In the genomic region with DNA sequence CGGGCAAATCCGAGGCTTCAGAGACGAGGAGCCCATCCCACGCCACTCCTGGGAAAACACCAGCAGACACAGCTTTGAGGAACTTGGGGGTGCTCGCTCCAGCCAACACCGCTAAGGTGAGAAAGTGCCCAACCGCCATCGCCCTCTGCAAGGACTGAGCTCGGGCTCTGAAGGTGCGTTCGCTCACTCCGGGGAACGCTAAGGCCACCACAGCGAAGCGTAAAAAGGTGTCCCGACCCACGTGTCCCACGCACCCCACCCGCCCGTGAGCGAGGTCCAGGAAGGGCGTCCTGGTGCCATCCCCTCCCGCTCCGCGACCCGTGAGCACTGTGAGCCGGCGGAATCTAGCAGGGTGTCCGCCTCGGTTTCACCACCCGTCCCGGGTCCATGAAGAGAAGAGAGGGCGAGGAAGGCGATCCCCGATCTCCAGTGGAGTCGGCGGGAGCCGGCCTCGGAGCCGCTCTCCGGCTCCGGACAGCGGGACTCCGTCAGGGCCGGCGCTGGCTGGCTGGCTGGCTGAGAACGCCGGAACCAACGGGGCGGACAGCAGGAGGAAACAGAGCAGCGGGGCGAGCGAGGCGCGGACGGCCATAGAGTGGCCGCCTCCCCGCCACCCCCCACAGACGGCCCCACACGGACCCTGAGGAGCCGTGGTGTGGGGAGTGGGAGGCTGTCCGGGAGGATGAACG, we compare ENCODE assay signal across 8 mouse cellular contexts. TPM values are rescaled to one million over a fixed set of nuclear protein-coding genes. Genes with fewer than 3 reads are reported as not detected.
DNase-seq lines count a peak whose midpoint lies in the region; ATAC-seq and TF ChIP-seq lines count a peak whose summit lies in the region.

No protein-coding gene starts in this region.

- peak overlapping the region; percentile 74 for H3K27ac ChIP-seq in lung, embryonic 15.5 days
- peak overlapping the region; percentile 99 for H3K27ac ChIP-seq in gastrocnemius, adult 2 months
- H3K27ac ChIP-seq in intestine, postnatal 0 days (ENCODE audit: low read depth, low read length): peak overlapping the region; percentile 83
- H3K27ac ChIP-seq in liver, embryonic 16.5 days (ENCODE audit: low read length): peak overlapping the region; percentile 93

- H3K27me3 ChIP-seq in lung, embryonic 15.5 days: no peaks in the 10 kb centered on the region
- no peaks in the 10 kb centered on the region for H3K27me3 ChIP-seq in intestine, postnatal 0 days (replicated peaks; ENCODE audit: control insufficient read depth, insufficient read depth, low read length)
- no peaks in the 10 kb centered on the region for H3K27me3 ChIP-seq in liver, embryonic 16.5 days (ENCODE audit: control insufficient read depth, insufficient read depth, low read depth, low read length)

- H3K4me1 ChIP-seq in lung, embryonic 15.5 days: peaks cover 6% of the 10 kb centered on the region
- no peaks in the 10 kb centered on the region for H3K4me1 ChIP-seq in intestine, postnatal 0 days (replicated peaks; ENCODE audit: control insufficient read depth, insufficient read depth, low read length)
- peaks cover 23% of the 10 kb centered on the region for H3K4me1 ChIP-seq in liver, embryonic 16.5 days (ENCODE audit: control insufficient read depth, low read depth, low read length)

- H3K4me2 ChIP-seq in lung, embryonic 15.5 days: peak overlapping the region; percentile 90
- H3K4me2 ChIP-seq in intestine, postnatal 0 days (replicated peaks; ENCODE audit: low read depth): peak overlapping the region; percentile 87
- peak overlapping the region; percentile 72 for H3K4me2 ChIP-seq in liver, embryonic 16.5 days (ENCODE audit: low read depth, low read length)

- under 1% methylated on average over 62 of the region's 63 CpGs for WGBS in lung, embryonic 15.5 days
- WGBS in intestine, postnatal 0 days: under 1% methylated on average over 59 of the region's 63 CpGs
- WGBS in liver, embryonic 16.5 days (ENCODE audit: insufficient replicate concordance): 0% methylated on average over 63 of the region's 63 CpGs

- H3K9ac ChIP-seq in lung, embryonic 15.5 days: peak overlapping the region; percentile 91
- peak overlapping the region; percentile 82 for H3K9ac ChIP-seq in intestine, postnatal 0 days (ENCODE audit: low read depth, low read length)
- peak overlapping the region; percentile 99 for H3K9ac ChIP-seq in liver, embryonic 16.5 days (ENCODE audit: low read depth, low read length)

- no peak for TF ChIP-seq CTCF in gastrocnemius, adult 2 months (IDR thresholded peaks at IDR 0.05)
- no peak for TF ChIP-seq CTCF in intestine, postnatal 0 days (IDR thresholded peaks at IDR 0.05; ENCODE audit: low read depth)

- H3K36me3 ChIP-seq in lung, embryonic 15.5 days: 0 out of 2 replicates have a peak, but pooled peaks cover 8% of the 10 kb centered on the region
- no peaks in the 10 kb centered on the region for H3K36me3 ChIP-seq in intestine, postnatal 0 days (ENCODE audit: control insufficient read depth, insufficient read depth)
- H3K36me3 ChIP-seq in liver, embryonic 16.5 days (ENCODE audit: control insufficient read depth, insufficient read depth): no peaks in the 10 kb centered on the region

- no peak for DNase-seq in lung, postnatal 14 days
- peak; percentile 41 to 54 for DNase-seq in adrenal gland, postnatal 36 days
- peak; percentile 52 for DNase-seq in gastrocnemius, adult 2 months
- DNase-seq in right cerebral cortex, postnatal 14 days: peak; percentile 46
- DNase-seq in embryo, embryonic 9.5 days (ENCODE audit: extremely low spot score): no peak

- H3K9me3 ChIP-seq in lung, embryonic 15.5 days: no peaks in the 10 kb centered on the region
- no peaks in the 10 kb centered on the region for H3K9me3 ChIP-seq in intestine, postnatal 0 days (ENCODE audit: control insufficient read depth)
- H3K9me3 ChIP-seq in liver, embryonic 16.5 days (replicated peaks; ENCODE audit: control insufficient read depth, low read length): no peaks in the 10 kb centered on the region

- H3K4me3 ChIP-seq in lung, embryonic 15.5 days: peak overlapping the region; percentile 83
- H3K4me3 ChIP-seq in gastrocnemius, adult 2 months: peak overlapping the region; percentile 99
- peak overlapping the region; percentile 69 for H3K4me3 ChIP-seq in intestine, postnatal 0 days (ENCODE audit: low read depth, low read length)
- H3K4me3 ChIP-seq in liver, embryonic 16.5 days (ENCODE audit: low read depth, low read length): peak overlapping the region; percentile 98

- peak; percentile 69 for ATAC-seq in lung, embryonic 15.5 days (ENCODE audit: borderline replicate concordance, extremely low read depth, low FRiP score, low TSS enrichment)
- ATAC-seq in intestine, postnatal 0 days: peak; percentile 14
- peak; percentile 39 for ATAC-seq in liver, embryonic 16.5 days (ENCODE audit: low read depth)

- intact Hi-C loops in gastrocnemius, adult 2 months (cut with DNase I): loop anchor here (10.0 kb wide), 1 partner anchor 440 kb away; the partner anchor contains the start of genes Ccdc92 and Zfp664

RNA-seq across cellular contexts. Expression of gene Sbno1, which starts 0.9 kb away (rescaled TPM):
- polyA plus RNA-seq in lung, embryonic 15.5 days (2015; fragmentation: Nextera tagmentation; extraction: Ambion mirVana): 74.7 and 80.3 TPM in 2 replicates
- 100 to 1,000 TPM in 1 of 2 experiments, 10 to 100 TPM in 1; 84.3 to 100 TPM for total RNA-seq in adrenal gland, postnatal 36 days (2021)
- 10 to 100 TPM; 43.2 to 49.2 TPM for total RNA-seq in gastrocnemius, adult 2 months (2021)
- polyA plus RNA-seq in intestine, postnatal 0 days (2015; fragmentation: Nextera tagmentation; extraction: Ambion mirVana): 49.3 and 56.6 TPM in 2 replicates
- polyA plus RNA-seq in liver, embryonic 16.5 days (2015; fragmentation: Nextera tagmentation; extraction: Ambion mirVana): 34.5 and 36.2 TPM in 2 replicates

RNA-seq across cellular contexts. Expression of gene Kmt5a, which starts 14.9 kb away (rescaled TPM):
- polyA plus RNA-seq in lung, embryonic 15.5 days (2015; fragmentation: Nextera tagmentation; extraction: Ambion mirVana): 59.8 and 61.3 TPM in 2 replicates
- total RNA-seq in adrenal gland, postnatal 36 days (2021): 100 to 1,000 TPM; 172 to 188 TPM
- total RNA-seq in gastrocnemius, adult 2 months (2021): 100 to 1,000 TPM; 178 to 229 TPM
- polyA plus RNA-seq in intestine, postnatal 0 days (2015; fragmentation: Nextera tagmentation; extraction: Ambion mirVana): 77.5 and 80.5 TPM in 2 replicates
- polyA plus RNA-seq in liver, embryonic 16.5 days (2015; fragmentation: Nextera tagmentation; extraction: Ambion mirVana): 39.6 and 41.5 TPM in 2 replicates

RNA-seq across cellular contexts. Expression of gene Rilpl2, which starts 53.3 kb away (rescaled TPM):
- polyA plus RNA-seq in lung, embryonic 15.5 days (2015; fragmentation: Nextera tagmentation; extraction: Ambion mirVana): 31.4 and 31.7 TPM in 2 replicates
- 10 to 100 TPM; 21.4 to 23.9 TPM for total RNA-seq in adrenal gland, postnatal 36 days (2021)
- total RNA-seq in gastrocnemius, adult 2 months (2021): 1 to 10 TPM; 4.6 to 4.7 TPM
- polyA plus RNA-seq in intestine, postnatal 0 days (2015; fragmentation: Nextera tagmentation; extraction: Ambion mirVana): 48.2 and 49.7 TPM in 2 replicates
- polyA plus RNA-seq in liver, embryonic 16.5 days (2015; fragmentation: Nextera tagmentation; extraction: Ambion mirVana): 8.4 and 9.3 TPM in 2 replicates

RNA-seq across cellular contexts. Expression of gene Snrnp35, which starts 58.1 kb away (rescaled TPM):
- polyA plus RNA-seq in lung, embryonic 15.5 days (2015; fragmentation: Nextera tagmentation; extraction: Ambion mirVana): 25.3 and 26.5 TPM in 2 replicates
- total RNA-seq in adrenal gland, postnatal 36 days (2021): 10 to 100 TPM; 19.4 to 20.5 TPM
- 10 to 100 TPM; 27.7 to 33.1 TPM for total RNA-seq in gastrocnemius, adult 2 months (2021)
- polyA plus RNA-seq in intestine, postnatal 0 days (2015; fragmentation: Nextera tagmentation; extraction: Ambion mirVana): 15.5 and 17.9 TPM in 2 replicates
- polyA plus RNA-seq in liver, embryonic 16.5 days (2015; fragmentation: Nextera tagmentation; extraction: Ambion mirVana): 9.2 and 9.9 TPM in 2 replicates

Comparison
In these comparisons a context has a peak if more than half of its experiments do, and no peak if none do; other contexts are left out.
1. ATAC-seq: peak in every context shown above with its lines; median percentile 69 in lung, embryonic 15.5 days; 39 in liver, embryonic 16.5 days; 14 in intestine, postnatal 0 days.
2. DNase-seq: peak in adrenal gland, postnatal 36 days (2 of 2), gastrocnemius, adult 2 months (single experiment) and right cerebral cortex, postnatal 14 days (single experiment); none in lung, postnatal 14 days (single experiment) and embryo, embryonic 9.5 days (single experiment).
3. Peak in every context shown above with its lines, with median percentiles within 50 percentile points of each other: H3K27ac ChIP-seq, H3K4me2 ChIP-seq, H3K4me3 ChIP-seq and H3K9ac ChIP-seq.